Mouse (Mus musculus): ENCODE results near the gene Gpatch11. TPM values are rescaled to one million over a fixed set of nuclear protein-coding genes. Genes with fewer than 3 reads are reported as not detected.

Gene Gpatch11
- polyA plus RNA-seq, 1 experiment from 2014 or later = 56.5 TPM

- Histone ChIP-seq H3K27ac (no peak overlapping the region), H3K9me3 (no peaks in the 10 kb centered on the region), H3K9ac (no peak overlapping the region), H3K4me3 (no peak overlapping the region), H3K4me2 (no peak overlapping the region), H3K4me1 (no peaks in the 10 kb centered on the region), H3K27me3 (no peaks in the 10 kb centered on the region), H3K36me3 (peaks cover 78% of the 10 kb centered on the region)
- WGBS = 91% methylated on average over 7 of the region's 7 CpGs
- no peak for ATAC-seq (ENCODE audit: insufficient number of reproducible peaks, insufficient read depth, low FRiP score, low TSS enrichment, low read depth)
Observed at GRCm38 (mm10) chr17:78842271-78842928, 7.0 kb downstream of the Gpatch11 start.

- Histone ChIP-seq H3K4me2 (no peak overlapping the region), H3K27me3 (no peaks in the 10 kb centered on the region), H3K9ac (no peak overlapping the region), H3K36me3 (peaks cover 62% of the 10 kb centered on the region), H3K4me1 (no peaks in the 10 kb centered on the region), H3K4me3 (no peak overlapping the region), H3K9me3 (no peaks in the 10 kb centered on the region), H3K27ac (no peak overlapping the region)
- WGBS = 85% methylated on average over 10 of the region's 10 CpGs
- no peak for ATAC-seq (ENCODE audit: insufficient number of reproducible peaks, insufficient read depth, low FRiP score, low TSS enrichment, low read depth)
Observed at GRCm38 (mm10) chr17:78856243-78856642, 20.9 kb downstream of the Gpatch11 start.

GRCm38 (mm10) chr17:78873886-78874285 lies 38.5 kb downstream of the Gpatch11 start:
- H3K4me2 ChIP-seq = no peak overlapping the region
- 90% methylated on average over 6 of the region's 6 CpGs for WGBS
- no peaks in the 10 kb centered on the region for H3K27me3 ChIP-seq
- no peak overlapping the region for H3K4me3 ChIP-seq
- H3K27ac ChIP-seq = no peak overlapping the region
- no peaks in the 10 kb centered on the region for H3K9me3 ChIP-seq
- H3K36me3 ChIP-seq = peaks cover 36% of the 10 kb centered on the region
- H3K9ac ChIP-seq = no peak overlapping the region
- H3K4me1 ChIP-seq = no peaks in the 10 kb centered on the region
- no peak for ATAC-seq (ENCODE audit: insufficient number of reproducible peaks, insufficient read depth, low FRiP score, low TSS enrichment, low read depth)

GRCm38 (mm10) chr17:78881878-78882304 lies 46.5 kb downstream of the Gpatch11 start:
- Histone ChIP-seq H3K27ac (peak overlapping the region; percentile 72), H3K9ac (peak overlapping the region; percentile 80), H3K4me1 (peaks cover 8% of the 10 kb centered on the region), H3K4me3 (peak overlapping the region; percentile 55), H3K36me3 (peaks cover 13% of the 10 kb centered on the region), H3K9me3 (no peaks in the 10 kb centered on the region), H3K4me2 (peak overlapping the region; percentile 67), H3K27me3 (no peaks in the 10 kb centered on the region)
- 18% methylated on average over 4 of the region's 7 CpGs for WGBS
- peak; percentile 33; the same call in 1 of the 2 replicates for ATAC-seq (ENCODE audit: insufficient number of reproducible peaks, insufficient read depth, low FRiP score, low TSS enrichment, low read depth)

- ATAC-seq (ENCODE audit: insufficient number of reproducible peaks, insufficient read depth, low FRiP score, low TSS enrichment, low read depth) = peak; percentile 90
- Histone ChIP-seq H3K9me3 (no peaks in the 10 kb centered on the region), H3K4me1 (peaks cover 8% of the 10 kb centered on the region), H3K9ac (peak within 1 kb of the TSS; percentile 80), H3K36me3 (peaks cover 7% of the 10 kb centered on the region), H3K4me3 (peak within 1 kb of the TSS; percentile 55), H3K27ac (peak within 1 kb of the TSS; percentile 72), H3K4me2 (peak within 1 kb of the TSS; percentile 67), H3K27me3 (no peaks in the 10 kb centered on the region)
- 1% methylated on average over 28 of the region's 28 CpGs for WGBS
Observed at GRCm38 (mm10) chr17:78882401-78883112, 47.2 kb downstream of the Gpatch11 start, which contains the start of gene Eif2ak2. Eif2ak2 (minus strand) TSS chr17:78882573.

- Histone ChIP-seq H3K4me1 (peaks cover 8% of the 10 kb centered on the region), H3K27me3 (no peaks in the 10 kb centered on the region), H3K9ac (no peak overlapping the region), H3K4me2 (0 out of 2 replicates have a peak overlapping the region, but pooled peaks have one; percentile 67), H3K9me3 (no peaks in the 10 kb centered on the region), H3K36me3 (peaks cover under 1% of the 10 kb centered on the region; the same call in 1 of the 2 replicates), H3K27ac (no peak overlapping the region), H3K4me3 (no peak overlapping the region)
- 92% methylated on average over 4 of the region's 4 CpGs for WGBS
- ATAC-seq (ENCODE audit: insufficient number of reproducible peaks, insufficient read depth, low FRiP score, low TSS enrichment, low read depth) = no peak
Observed at GRCm38 (mm10) chr17:78883291-78883690, 47.9 kb downstream of the Gpatch11 start.

GRCm38 (mm10) chr17:78885286-78886065 lies 50.1 kb downstream of the Gpatch11 start:
- Histone ChIP-seq H3K4me2 (no peak overlapping the region), H3K9ac (no peak overlapping the region), H3K27ac (no peak overlapping the region), H3K4me3 (no peak overlapping the region), H3K9me3 (no peaks in the 10 kb centered on the region), H3K4me1 (peaks cover 8% of the 10 kb centered on the region), H3K27me3 (no peaks in the 10 kb centered on the region), H3K36me3 (no peaks in the 10 kb centered on the region)
- no peak for ATAC-seq (ENCODE audit: insufficient number of reproducible peaks, insufficient read depth, low FRiP score, low TSS enrichment, low read depth)
- 79% methylated on average over 5 of the region's 5 CpGs for WGBS

- Histone ChIP-seq H3K27me3 (no peaks in the 10 kb centered on the region), H3K27ac (no peak overlapping the region), H3K36me3 (no peaks in the 10 kb centered on the region), H3K4me3 (no peak overlapping the region), H3K4me1 (no peaks in the 10 kb centered on the region), H3K9ac (no peak overlapping the region), H3K9me3 (no peaks in the 10 kb centered on the region), H3K4me2 (no peak overlapping the region)
- 85% methylated on average over 4 of the region's 4 CpGs for WGBS
- ATAC-seq (ENCODE audit: insufficient number of reproducible peaks, insufficient read depth, low FRiP score, low TSS enrichment, low read depth) = no peak
Observed at GRCm38 (mm10) chr17:78888554-78888953, 53.2 kb downstream of the Gpatch11 start.

- Histone ChIP-seq H3K9ac (no peak overlapping the region), H3K36me3 (no peaks in the 10 kb centered on the region), H3K4me1 (no peaks in the 10 kb centered on the region), H3K4me2 (no peak overlapping the region), H3K27ac (no peak overlapping the region), H3K9me3 (no peaks in the 10 kb centered on the region), H3K4me3 (no peak overlapping the region), H3K27me3 (no peaks in the 10 kb centered on the region)
- 26% methylated on average over 3 of the region's 3 CpGs for WGBS
- ATAC-seq (ENCODE audit: insufficient number of reproducible peaks, insufficient read depth, low FRiP score, low TSS enrichment, low read depth) = no peak
Observed at GRCm38 (mm10) chr17:78889184-78889583, 53.8 kb downstream of the Gpatch11 start.

GRCm38 (mm10) chr17:78891020-78891419 lies 55.7 kb downstream of the Gpatch11 start:
- whole genome bisulfite sequencing = 80% methylated on average over 9 of the region's 9 CpGs
- no peaks in the 10 kb centered on the region for H3K36me3 ChIP-seq
- no peaks in the 10 kb centered on the region for H3K9me3 ChIP-seq
- no peak overlapping the region for H3K9ac ChIP-seq
- H3K4me3 ChIP-seq = no peak overlapping the region
- no peaks in the 10 kb centered on the region for H3K27me3 ChIP-seq
- H3K27ac ChIP-seq = no peak overlapping the region
- H3K4me2 ChIP-seq = no peak overlapping the region
- H3K4me1 ChIP-seq = peaks cover 10% of the 10 kb centered on the region; the same call in 1 of the 2 replicates
- no peak for ATAC-seq (ENCODE audit: insufficient number of reproducible peaks, insufficient read depth, low FRiP score, low TSS enrichment, low read depth)

- no peak for ATAC-seq (ENCODE audit: insufficient number of reproducible peaks, insufficient read depth, low FRiP score, low TSS enrichment, low read depth)
- H3K9ac ChIP-seq = peak overlapping the region; percentile 37; the same call in 1 of the 2 replicates
- WGBS = 74% methylated on average over 7 of the region's 7 CpGs
- H3K9me3 ChIP-seq = no peaks in the 10 kb centered on the region
- peaks cover 10% of the 10 kb centered on the region; the same call in 1 of the 2 replicates for H3K4me1 ChIP-seq
- peak overlapping the region; percentile 64; the same call in 1 of the 2 replicates for H3K27ac ChIP-seq
- H3K4me2 ChIP-seq = peak overlapping the region; percentile 54
- no peaks in the 10 kb centered on the region; the same call in 1 of the 2 replicates for H3K27me3 ChIP-seq
- H3K36me3 ChIP-seq = no peaks in the 10 kb centered on the region
- H3K4me3 ChIP-seq = peak overlapping the region; percentile 25; the same call in 1 of the 2 replicates
Observed at GRCm38 (mm10) chr17:78894991-78895390, 59.6 kb downstream of the Gpatch11 start.

Data from embryonic facial prominence, embryonic 13.5 days (tissue).